Mouse (Mus musculus) liver, embryonic 14.5 days (tissue): ENCODE results near the gene Trmt10a.

Experiments
- CTCF ChIP-seq: IDR thresholded peaks from 2 replicates; pipeline ENCODE4 v1.5.1; 2016; ENCODE audit warnings: antibody characterized with exemption, low read depth, control low read depth
- EP300 ChIP-seq: IDR thresholded peaks from 2 replicates; pipeline ENCODE4 v1.6.1; 2016; ENCODE audit warnings: antibody characterized with exemption, low read depth

- TF ChIP-seq CTCF: no peak
- no peak for TF ChIP-seq EP300
These were observed 42.0 kb downstream of the Trmt10a start for GRCm38 (mm10) chr3:138185290-138185689.
